Mouse (Mus musculus) forebrain, embryonic 10.5 days (tissue): ENCODE measurements around the gene Gfi1. TPM values are rescaled to one million over a fixed set of nuclear protein-coding genes. Genes with fewer than 3 reads are reported as not detected.
A peak's percentile ranks its signal among the peaks of the same experiment; 100 is the strongest.

ENCODE experiments used
- DNase-seq: peaks from one replicate; pipeline ENCODE4 v3.0.0-alpha.2; 2017; ENCODE audit warnings: low spot score; ENCODE audit errors: extremely low spot score
- H3K27ac ChIP-seq: fragments of 300-500 bp; sonication (generic); 2 replicates; pipeline ENCODE4 v1.5.1; 2016; ENCODE audit warnings: mild to moderate bottlenecking
- H3K27me3 ChIP-seq: fragments of 300-500 bp; sonication (generic); 2 replicates; pipeline ENCODE4 v1.6.1; 2016; ENCODE audit warnings: mild to moderate bottlenecking; ENCODE audit not compliant: poor library complexity, severe bottlenecking
- H3K36me3 ChIP-seq: fragments of 300-500 bp; sonication (generic); replicated peaks from 2 replicates; pipeline ENCODE4 v1.6.1; 2016; ENCODE audit warnings: mild to moderate bottlenecking, moderate library complexity
- H3K4me1 ChIP-seq: fragments of 300-500 bp; sonication (generic); 2 replicates; pipeline ENCODE4 v1.6.1; 2016
- H3K4me3 ChIP-seq: fragments of 300-500 bp; sonication (generic); 2 replicates; pipeline ENCODE4 v1.5.1; 2016; ENCODE audit warnings: mild to moderate bottlenecking, moderate library complexity
- H3K9me3 ChIP-seq: fragments of 300-500 bp; sonication (generic); 2 replicates; pipeline ENCODE4 v1.6.1; 2016; ENCODE audit warnings: mild to moderate bottlenecking, moderate library complexity
- WGBS: fragments of 180-500 bp; shearing (Covaris S2); methylation state at CpG from one replicate; pipeline ENCODE4 v1.1.7; 2016; 5-methylcytosine and 5-hydroxymethylcytosine counted together
- polyA plus RNA-seq: library from polyadenylated mRNA; unstranded; fragments of >200 nt; fragmentation: Nextera tagmentation; extraction: Ambion mirVana; gene quantifications from 2 replicates; pipeline ENCODE4 v1.2.1, GENCODE M21; 2016

The Gfi1 gene
- polyA plus RNA-seq, 1 experiment from 2014 or later, result not detected

- DNase-seq, result no peak
Measured at GRCm38 (mm10) chr5:107736171-107736570, 10.3 kb upstream of the Gfi1 start.

GRCm38 (mm10) chr5:107731844-107732243 lies 6.0 kb upstream of the Gfi1 start:
- DNase-seq, result no peak
- Histone ChIP-seq H3K4me1 (peaks cover 2% of the 10 kb centered on the region), H3K27me3 (peaks cover 65% of the 10 kb centered on the region), H3K27ac (no peak overlapping the region), H3K9me3 (no peaks in the 10 kb centered on the region), H3K36me3 (no peaks in the 10 kb centered on the region), H3K4me3 (no peak overlapping the region)
- 20% methylated on average over 2 of the region's 2 CpGs for WGBS

More at GRCm38 (mm10) chr5:107736171-107736570, 10.3 kb upstream of the Gfi1 start:
- Histone ChIP-seq H3K36me3 (peaks cover 6% of the 10 kb centered on the region; the same call in 1 of the 2 replicates), H3K27ac (no peak overlapping the region), H3K27me3 (peaks cover 22% of the 10 kb centered on the region), H3K9me3 (no peaks in the 10 kb centered on the region), H3K4me3 (no peak overlapping the region), H3K4me1 (no peaks in the 10 kb centered on the region)
- 84% methylated on average over 5 of the region's 5 CpGs for WGBS

GRCm38 (mm10) chr5:107731408-107731807 lies 5.6 kb upstream of the Gfi1 start:
- peaks cover 6% of the 10 kb centered on the region for H3K4me1 ChIP-seq
- H3K36me3 ChIP-seq, result no peaks in the 10 kb centered on the region
- H3K4me3 ChIP-seq, result no peak overlapping the region
- H3K27ac ChIP-seq, result no peak overlapping the region
- no peak for DNase-seq
- H3K9me3 ChIP-seq, result no peaks in the 10 kb centered on the region
- H3K27me3 ChIP-seq, result peaks cover 69% of the 10 kb centered on the region
- 52% methylated on average over 3 of the region's 3 CpGs for WGBS

DNA sequence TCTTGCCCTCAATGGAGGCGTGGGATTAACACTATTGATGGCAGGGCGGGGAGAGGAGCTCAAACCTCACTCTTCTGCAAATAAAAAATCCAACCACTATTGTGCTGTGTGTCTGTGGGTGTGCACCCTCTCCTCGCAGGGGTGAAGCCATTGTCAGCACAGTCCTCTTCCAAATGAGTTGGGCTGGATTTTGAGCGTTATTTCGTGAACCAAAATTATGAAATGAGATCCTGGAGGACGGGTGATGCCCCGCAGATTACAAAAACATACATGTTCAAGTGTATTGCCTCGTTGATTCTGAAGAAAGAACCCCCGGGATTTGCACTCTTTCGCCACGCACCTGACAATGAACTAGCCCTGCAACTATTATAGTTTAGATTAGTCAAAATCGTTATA lies 1.2 kb upstream of the Gfi1 start:
- DNase-seq, result no peak
- Histone ChIP-seq H3K4me3 (peak overlapping the region; percentile 41), H3K9me3 (no peaks in the 10 kb centered on the region), H3K27me3 (peaks cover 99% of the 10 kb centered on the region), H3K4me1 (peaks cover 43% of the 10 kb centered on the region), H3K36me3 (no peaks in the 10 kb centered on the region), H3K27ac (no peak overlapping the region)
- WGBS, result 14% methylated on average over 12 of the region's 12 CpGs

GRCm38 (mm10) chr5:107726281-107727006 lies 608 bp upstream of the Gfi1 start:
- no peaks in the 10 kb centered on the region for H3K36me3 ChIP-seq
- under 1% methylated on average over 57 of the region's 57 CpGs for WGBS

DNA sequence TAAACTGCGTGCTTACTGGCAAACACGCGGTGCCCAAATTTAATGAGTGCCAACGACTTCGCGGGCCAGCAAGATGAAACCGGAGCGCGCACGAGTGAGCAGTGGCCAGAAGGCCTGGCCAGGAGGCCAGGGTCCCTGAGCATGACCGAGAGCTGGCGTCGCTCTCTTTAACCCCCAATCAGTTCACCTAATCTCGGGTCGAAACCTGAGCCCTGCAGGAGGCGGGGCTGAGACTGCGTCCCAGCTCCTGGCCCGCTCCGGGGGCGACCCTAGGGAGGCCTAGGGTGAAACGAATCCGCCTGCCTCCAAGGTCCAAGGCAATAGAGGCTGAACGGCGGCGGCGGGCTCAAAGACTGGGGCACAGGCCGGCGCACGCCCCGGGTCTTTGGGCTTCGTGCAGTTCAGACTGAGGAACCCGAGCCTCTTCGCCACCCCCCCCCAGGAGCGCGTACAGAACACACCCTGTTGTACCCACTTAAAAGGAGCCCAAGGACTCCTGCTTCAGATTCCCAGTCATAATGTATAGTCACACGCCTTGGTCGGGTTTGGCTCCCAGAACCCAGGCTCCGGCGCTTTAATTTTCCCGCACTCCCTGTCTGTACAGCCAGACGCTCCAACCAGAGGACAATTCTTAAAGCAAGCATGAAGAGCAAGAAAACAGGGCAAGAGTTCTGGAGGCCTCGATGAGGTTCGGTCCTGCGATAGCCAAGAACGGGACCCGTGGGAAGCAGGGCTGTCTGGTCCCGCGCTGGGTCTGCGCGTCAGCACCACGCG lies 988 bp downstream of the Gfi1 start:
- H3K4me1 ChIP-seq, result peaks cover 55% of the 10 kb centered on the region
- no peak overlapping the region for H3K27ac ChIP-seq
- peak; percentile 58 for DNase-seq
- H3K27me3 ChIP-seq, result peaks cover 100% of the 10 kb centered on the region
- peak overlapping the region; percentile 41 for H3K4me3 ChIP-seq
- no peaks in the 10 kb centered on the region for H3K9me3 ChIP-seq
- under 1% methylated on average over 52 of the region's 52 CpGs for WGBS
- H3K36me3 ChIP-seq, result no peaks in the 10 kb centered on the region

More at GRCm38 (mm10) chr5:107726281-107727006, 608 bp upstream of the Gfi1 start:
- Histone ChIP-seq H3K4me1 (peaks cover 48% of the 10 kb centered on the region), H3K27me3 (peaks cover 100% of the 10 kb centered on the region), H3K9me3 (no peaks in the 10 kb centered on the region), H3K4me3 (peak overlapping the region; percentile 41), H3K27ac (no peak overlapping the region)
- DNase-seq, result peak; percentile 45

DNA sequence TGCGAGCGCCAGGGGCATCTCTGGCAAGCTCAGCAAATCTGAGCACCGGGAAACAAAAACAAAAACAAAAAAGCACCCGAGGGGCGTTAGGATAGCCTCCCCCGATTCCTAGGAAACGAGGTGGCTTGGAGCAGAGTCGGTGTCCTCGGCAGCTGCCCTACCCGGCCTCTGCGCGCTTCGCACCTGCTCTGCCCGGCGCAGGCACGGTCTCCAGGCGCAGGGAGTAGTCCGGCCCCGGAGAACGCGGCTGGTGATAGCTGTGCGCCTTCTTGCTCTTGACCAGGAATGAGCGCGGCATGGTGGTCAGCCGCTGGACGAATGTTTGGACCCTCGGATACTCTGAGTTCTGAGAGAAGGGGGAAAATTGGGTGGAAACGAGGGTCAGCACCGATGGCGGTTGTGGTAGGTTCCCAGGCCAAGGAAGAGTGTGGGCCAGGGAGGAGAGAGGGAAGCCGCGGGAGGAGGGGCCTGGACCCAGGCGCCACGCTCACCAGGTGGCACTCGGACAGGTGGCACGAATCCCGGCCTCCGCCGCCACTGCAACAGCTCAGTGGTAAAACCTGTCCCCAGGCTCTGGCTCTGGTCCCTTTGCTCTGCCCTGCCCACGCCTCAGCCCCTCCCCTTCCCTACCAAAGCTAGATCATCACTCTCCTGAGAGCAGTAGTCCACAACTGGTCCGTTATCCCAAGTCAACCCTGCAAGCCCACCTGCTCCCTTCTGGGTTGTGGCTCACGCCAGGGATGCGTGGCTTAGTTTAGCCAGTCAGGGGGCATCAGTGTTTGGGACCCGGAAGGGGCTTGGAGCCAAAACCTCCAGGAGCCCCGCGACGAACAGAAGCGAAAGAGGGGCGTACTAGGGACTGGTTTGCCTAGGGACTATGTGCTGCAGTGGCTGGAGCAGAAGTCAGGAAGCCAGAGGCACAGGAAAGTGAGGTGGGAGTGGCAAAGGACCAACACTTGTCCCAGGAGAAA lies 2.0 kb downstream of the Gfi1 start:
- Histone ChIP-seq H3K9me3 (no peaks in the 10 kb centered on the region), H3K4me3 (peak overlapping the region; percentile 41), H3K27ac (no peak overlapping the region), H3K27me3 (peaks cover 100% of the 10 kb centered on the region), H3K4me1 (peaks cover 55% of the 10 kb centered on the region), H3K36me3 (no peaks in the 10 kb centered on the region)
- WGBS, result under 1% methylated on average over 49 of the region's 49 CpGs
- peak; percentile 37 for DNase-seq

GRCm38 (mm10) chr5:107722661-107723532 lies 2.9 kb downstream of the Gfi1 start:
- Histone ChIP-seq H3K4me3 (peak overlapping the region; percentile 41), H3K27ac (no peak overlapping the region), H3K27me3 (peaks cover 100% of the 10 kb centered on the region), H3K9me3 (no peaks in the 10 kb centered on the region), H3K4me1 (peaks cover 55% of the 10 kb centered on the region), H3K36me3 (no peaks in the 10 kb centered on the region)
- WGBS, result under 1% methylated on average over 34 of the region's 34 CpGs
- DNase-seq, result peak; percentile 57

DNA sequence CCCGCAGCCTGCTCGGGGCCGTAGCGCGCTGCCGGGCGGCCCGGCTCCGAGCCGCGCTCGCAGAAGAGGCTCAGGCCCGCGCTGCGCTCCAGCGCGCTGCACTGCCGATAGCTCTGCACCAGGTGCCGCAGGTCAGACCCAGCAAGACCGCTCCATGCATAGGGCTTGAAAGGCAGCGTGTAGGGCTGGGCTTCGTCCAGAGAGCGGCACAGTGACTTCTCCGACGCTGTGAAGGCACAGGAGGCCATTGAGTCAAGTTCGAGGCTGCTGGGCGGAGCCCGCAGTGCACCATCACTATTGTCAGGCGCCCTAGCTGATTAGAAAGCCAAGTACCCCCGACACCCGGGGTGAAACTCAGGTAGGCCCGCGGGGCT lies 4.2 kb downstream of the Gfi1 start:
- Histone ChIP-seq H3K27me3 (peaks cover 100% of the 10 kb centered on the region), H3K9me3 (no peaks in the 10 kb centered on the region), H3K4me3 (peak overlapping the region; percentile 44), H3K36me3 (no peaks in the 10 kb centered on the region), H3K4me1 (peaks cover 51% of the 10 kb centered on the region), H3K27ac (no peak overlapping the region)
- WGBS, result under 1% methylated on average over 33 of the region's 33 CpGs
- peak; percentile 35 for DNase-seq

DNA sequence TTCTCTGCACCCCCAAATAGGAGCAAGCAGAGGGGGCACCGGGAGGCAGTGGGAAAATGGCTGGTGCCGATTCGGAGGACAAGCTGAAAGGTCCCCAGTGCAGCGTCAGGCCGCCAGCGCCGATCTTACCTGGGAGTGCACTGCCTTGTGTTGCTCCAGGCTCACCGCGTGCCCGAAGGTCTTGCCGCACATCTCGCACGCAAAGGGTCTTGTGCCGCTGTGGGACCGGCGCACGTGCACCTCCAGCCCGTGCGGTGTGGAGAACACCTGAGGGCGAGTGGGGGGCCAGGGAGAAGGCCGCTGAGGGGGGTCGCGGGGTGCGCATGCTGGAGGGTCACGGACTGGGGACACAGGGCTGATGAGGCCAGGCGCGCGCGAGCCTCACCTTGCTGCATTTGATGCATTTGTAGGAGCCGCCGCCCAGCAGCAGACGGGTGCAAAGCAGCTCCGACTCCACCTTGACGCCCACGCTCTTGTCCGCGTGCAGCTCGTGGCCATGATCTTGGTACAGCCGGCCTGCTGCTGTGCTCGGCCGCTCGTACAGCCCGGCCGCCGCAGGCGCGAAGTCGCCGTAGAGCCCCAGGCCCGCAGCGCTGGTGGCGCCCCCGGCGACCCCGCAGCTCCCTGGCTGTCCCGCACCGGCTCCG lies 4.7 kb downstream of the Gfi1 start:
- no peaks in the 10 kb centered on the region for H3K36me3 ChIP-seq
- H3K27ac ChIP-seq, result no peak overlapping the region
- H3K4me1 ChIP-seq, result peaks cover 46% of the 10 kb centered on the region
- under 1% methylated on average over 58 of the region's 58 CpGs for WGBS
- no peaks in the 10 kb centered on the region for H3K9me3 ChIP-seq
- peaks cover 100% of the 10 kb centered on the region for H3K27me3 ChIP-seq
- H3K4me3 ChIP-seq, result peak overlapping the region; percentile 44
- DNase-seq, result peak; percentile 42

DNA sequence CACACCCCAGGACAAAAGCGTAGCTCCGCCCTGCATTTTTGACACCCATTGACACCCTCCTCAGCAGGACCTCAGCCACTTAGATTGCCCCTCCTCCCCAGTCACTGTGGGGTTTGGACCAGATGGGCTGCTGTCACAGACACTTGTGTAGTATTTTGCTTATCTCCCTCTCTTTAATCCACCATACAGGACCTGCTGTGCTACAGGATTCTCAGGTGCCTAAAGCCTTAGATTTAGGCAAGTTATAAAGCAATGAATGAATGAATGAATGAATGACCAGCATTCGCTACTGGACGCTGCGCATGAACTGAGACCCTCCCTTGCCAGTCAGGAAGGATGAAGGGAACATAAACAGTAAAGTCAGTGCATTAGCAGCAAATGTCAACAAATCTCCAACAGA lies 5.3 kb downstream of the Gfi1 start:
- DNase-seq, result no peak
- H3K4me1 ChIP-seq, result peaks cover 40% of the 10 kb centered on the region
- no peak overlapping the region for H3K4me3 ChIP-seq
- WGBS, result 5% methylated on average over 5 of the region's 5 CpGs
- peaks cover 100% of the 10 kb centered on the region for H3K27me3 ChIP-seq
- H3K9me3 ChIP-seq, result no peaks in the 10 kb centered on the region
- no peaks in the 10 kb centered on the region for H3K36me3 ChIP-seq
- no peak overlapping the region for H3K27ac ChIP-seq
